Mouse (Mus musculus): Measurements from ENCODE around the gene Gjb3.

GRCm38 (mm10) chr4:127300503-127300902 lies 30.1 kb downstream of the Gjb3 start:
- TF ChIP-seq CTCF (IDR thresholded peaks at IDR 0.05; ENCODE audit: low read depth): no peak
- TF ChIP-seq EP300 (optimal IDR thresholded peaks at IDR 0.05): no peak

Measured in stomach, postnatal 0 days (tissue).